Mouse (Mus musculus): ENCODE results near the gene U2surp. TPM values are rescaled to one million over a fixed set of nuclear protein-coding genes. Genes with fewer than 3 reads are reported as not detected.
A peak's percentile ranks its signal among the peaks of the same experiment; 100 is the strongest.
"Not testable (repeated sequence)": the region's sequence is repeated elsewhere in the genome, so short reads cannot be mapped to it uniquely, and the experiment has no call there.

Gene U2surp
- total and polyA plus RNA-seq, 2 experiments from 2014 or later: 30.2 to 122 TPM

DNA sequence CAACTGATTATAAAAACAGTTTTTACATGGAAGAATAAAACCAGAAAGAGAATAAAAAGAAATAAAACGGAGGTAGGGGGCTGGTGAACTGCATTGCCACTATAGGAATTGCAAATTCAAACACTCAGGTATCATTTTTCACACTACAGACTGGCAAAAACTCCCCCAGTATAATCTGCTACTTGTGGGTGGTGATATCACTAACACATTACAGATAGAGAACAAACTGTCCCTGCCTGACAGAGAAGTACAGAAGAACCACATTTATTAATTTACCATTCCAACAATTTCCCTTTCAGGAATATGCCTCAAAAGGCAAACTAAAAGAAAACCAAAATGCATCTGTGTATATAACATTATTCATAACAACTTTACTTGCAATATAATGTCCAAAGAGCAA lies 16.8 kb downstream of the U2surp start:
- peaks cover 9% of the 10 kb centered on the region; the same call in 1 of the 2 replicates for H3K36me3 ChIP-seq (ENCODE audit: insufficient read depth, low read length)
- no peak overlapping the region for H3K4me3 ChIP-seq (ENCODE audit: low read length)
- H3K4me2 ChIP-seq (ENCODE audit: low read depth, low read length): no peak overlapping the region
- H3K4me1 ChIP-seq (ENCODE audit: insufficient read depth, low read length): no peaks in the 10 kb centered on the region
- WGBS: 86% methylated on average over 1 of the region's 1 CpGs
- H3K9me3 ChIP-seq (ENCODE audit: low read length): no peaks in the 10 kb centered on the region
- DNase-seq (ENCODE audit: low spot score) (no peak), ATAC-seq (no peak)
- no peaks in the 10 kb centered on the region for H3K27me3 ChIP-seq (ENCODE audit: insufficient read depth, low read length)
- no peak overlapping the region for H3K9ac ChIP-seq (replicated peaks; ENCODE audit: low read length)
- no peak for TF ChIP-seq CTCF (IDR thresholded peaks at IDR 0.05; ENCODE audit: low read depth)
- H3K27ac ChIP-seq: no peak overlapping the region

DNA sequence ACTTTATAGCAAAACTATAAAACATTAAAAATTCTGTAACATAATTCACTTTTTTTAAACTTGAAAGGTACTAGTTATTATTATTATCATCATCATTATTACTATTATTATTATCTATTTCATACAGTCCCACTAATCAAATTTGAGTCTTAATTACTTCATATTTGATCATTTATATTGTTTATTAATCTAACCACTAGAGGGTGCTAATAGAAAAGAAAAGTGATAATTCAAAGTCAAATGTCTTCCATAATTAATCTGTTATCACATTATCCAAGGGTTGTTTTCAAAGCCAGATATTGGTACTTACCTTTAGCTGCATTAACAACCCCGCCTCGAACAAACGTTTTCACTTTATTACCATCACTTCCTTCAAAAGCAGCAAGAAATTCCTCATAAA lies 18.4 kb downstream of the U2surp start:
- TF ChIP-seq CTCF (IDR thresholded peaks at IDR 0.05; ENCODE audit: low read depth): peak; percentile 42
- Histone ChIP-seq H3K4me1 (ENCODE audit: insufficient read depth, low read length) (no peaks in the 10 kb centered on the region), H3K9me3 (ENCODE audit: low read length) (no peaks in the 10 kb centered on the region), H3K4me3 (ENCODE audit: low read length) (no peak overlapping the region), H3K27me3 (ENCODE audit: insufficient read depth, low read length) (no peaks in the 10 kb centered on the region), H3K9ac (replicated peaks; ENCODE audit: low read length) (no peak overlapping the region), H3K36me3 (ENCODE audit: insufficient read depth, low read length) (peaks cover 11% of the 10 kb centered on the region; the same call in 1 of the 2 replicates), H3K27ac (no peak overlapping the region), H3K4me2 (ENCODE audit: low read depth, low read length) (no peak overlapping the region)
- DNase-seq (ENCODE audit: low spot score) (no peak), ATAC-seq (no peak)
- WGBS: 94% methylated on average over 3 of the region's 3 CpGs

DNA sequence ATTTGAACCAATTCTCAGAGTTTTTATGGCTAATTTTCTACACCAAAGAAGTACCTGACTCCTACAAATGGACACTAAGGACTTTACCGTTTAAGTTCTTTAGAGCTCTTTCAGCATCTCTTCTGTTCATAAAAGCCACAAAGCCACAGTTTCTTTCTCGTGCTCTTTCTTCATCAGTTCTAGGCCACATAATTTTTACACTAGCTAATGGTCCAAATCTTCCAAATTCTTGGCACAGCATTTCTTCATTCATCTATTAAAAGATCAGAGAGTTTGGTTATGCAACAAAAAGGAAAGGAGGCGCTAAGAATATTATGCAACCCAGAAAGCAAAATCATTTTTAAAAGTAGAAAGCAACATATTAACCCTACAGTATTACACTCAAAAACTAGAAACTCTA lies 21.8 kb downstream of the U2surp start:
- DNase-seq (ENCODE audit: low spot score): no peak
- Histone ChIP-seq H3K27ac (no peak overlapping the region), H3K27me3 (ENCODE audit: insufficient read depth, low read length) (no peaks in the 10 kb centered on the region), H3K4me2 (ENCODE audit: low read depth, low read length) (no peak overlapping the region), H3K36me3 (ENCODE audit: insufficient read depth, low read length) (peaks cover 11% of the 10 kb centered on the region; the same call in 1 of the 2 replicates), H3K4me1 (ENCODE audit: insufficient read depth, low read length) (no peaks in the 10 kb centered on the region), H3K9me3 (ENCODE audit: low read length) (no peaks in the 10 kb centered on the region), H3K4me3 (ENCODE audit: low read length) (no peak overlapping the region), H3K9ac (replicated peaks; ENCODE audit: low read length) (no peak overlapping the region)
- no peak for TF ChIP-seq CTCF (IDR thresholded peaks at IDR 0.05; ENCODE audit: low read depth)
- no peak for ATAC-seq
- 92% methylated on average over 3 of the region's 3 CpGs for WGBS

DNA sequence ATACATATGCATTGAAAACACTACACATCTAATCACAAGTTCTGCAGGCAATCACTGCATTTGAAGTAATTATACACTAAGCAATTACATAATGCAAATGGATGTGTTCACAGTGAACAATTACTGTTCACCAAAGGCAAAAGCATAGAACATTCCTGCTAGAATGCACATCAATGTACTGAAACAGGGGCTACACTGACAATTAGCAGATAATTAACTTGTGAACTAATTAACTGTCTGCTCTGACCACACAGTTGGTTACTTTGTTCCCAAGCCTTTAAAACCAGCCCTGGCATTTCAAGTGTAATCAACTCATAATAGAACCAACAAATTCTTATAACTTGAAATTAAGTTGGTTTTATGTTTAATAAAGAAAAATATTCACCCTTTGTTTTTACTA lies 22.9 kb downstream of the U2surp start:
- H3K4me1 ChIP-seq (ENCODE audit: insufficient read depth, low read length): no peaks in the 10 kb centered on the region
- no peak overlapping the region for H3K9ac ChIP-seq (replicated peaks; ENCODE audit: low read length)
- H3K9me3 ChIP-seq (ENCODE audit: low read length): no peaks in the 10 kb centered on the region
- H3K27ac ChIP-seq: no peak overlapping the region
- H3K27me3 ChIP-seq (ENCODE audit: insufficient read depth, low read length): no peaks in the 10 kb centered on the region
- no peak overlapping the region for H3K4me2 ChIP-seq (ENCODE audit: low read depth, low read length)
- ATAC-seq: no peak
- TF ChIP-seq CTCF (IDR thresholded peaks at IDR 0.05; ENCODE audit: low read depth): no peak
- peaks cover 11% of the 10 kb centered on the region; the same call in 1 of the 2 replicates for H3K36me3 ChIP-seq (ENCODE audit: insufficient read depth, low read length)
- H3K4me3 ChIP-seq (ENCODE audit: low read length): no peak overlapping the region
- no peak for DNase-seq (ENCODE audit: low spot score)

DNA sequence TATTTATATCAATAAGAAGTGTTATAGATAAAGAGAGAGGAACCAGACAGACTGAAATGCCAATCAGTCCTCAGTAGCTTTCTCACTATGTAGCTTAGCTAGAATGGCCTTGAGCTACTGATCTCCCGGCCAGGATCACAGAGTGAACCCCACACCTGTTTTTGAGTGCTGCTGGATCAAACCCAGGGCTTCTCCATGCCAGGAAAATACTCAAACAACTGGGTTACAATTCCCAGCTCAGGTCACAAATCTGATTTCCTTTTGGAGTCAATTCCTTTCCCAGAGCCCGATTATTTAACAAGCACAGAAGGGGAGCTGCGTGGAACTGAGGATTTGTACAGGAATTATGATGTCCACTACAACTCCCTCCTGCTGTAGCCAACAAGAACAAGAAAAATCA lies 31.8 kb downstream of the U2surp start:
- ATAC-seq (no peak), DNase-seq (ENCODE audit: low spot score) (no peak)
- H3K27me3 ChIP-seq (ENCODE audit: insufficient read depth, low read length): no peaks in the 10 kb centered on the region
- no peak for TF ChIP-seq CTCF (IDR thresholded peaks at IDR 0.05; ENCODE audit: low read depth)
- no peak overlapping the region for H3K4me2 ChIP-seq (ENCODE audit: low read depth, low read length)
- H3K9ac ChIP-seq (replicated peaks; ENCODE audit: low read length): no peak overlapping the region
- no peaks in the 10 kb centered on the region for H3K4me1 ChIP-seq (ENCODE audit: insufficient read depth, low read length)
- WGBS: 95% methylated on average over 3 of the region's 3 CpGs
- no peak overlapping the region for H3K4me3 ChIP-seq (ENCODE audit: low read length)
- H3K36me3 ChIP-seq (ENCODE audit: insufficient read depth, low read length): peaks cover 39% of the 10 kb centered on the region
- no peaks in the 10 kb centered on the region for H3K9me3 ChIP-seq (ENCODE audit: low read length)
- H3K27ac ChIP-seq: no peak overlapping the region

DNA sequence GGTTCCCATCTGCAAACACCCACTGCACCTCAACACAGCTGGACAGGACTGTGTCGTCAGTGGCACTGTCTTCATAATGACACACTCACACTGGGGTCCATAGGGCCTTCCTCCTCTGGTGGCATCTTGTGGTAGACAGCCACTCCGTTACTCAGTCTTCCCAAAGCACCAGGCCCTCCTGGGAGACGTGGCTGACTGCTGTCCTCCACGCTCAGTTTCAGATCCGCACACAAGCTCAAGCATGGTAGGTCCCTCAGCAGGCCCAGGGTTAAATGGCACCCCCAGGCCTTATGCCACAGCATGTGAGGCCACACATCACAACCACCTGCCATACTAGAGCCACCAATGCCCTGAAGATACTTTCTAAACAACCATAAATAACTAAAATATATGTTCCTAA lies 33.4 kb downstream of the U2surp start:
- no peak overlapping the region for H3K4me3 ChIP-seq (ENCODE audit: low read length)
- no peak for TF ChIP-seq CTCF (IDR thresholded peaks at IDR 0.05; ENCODE audit: low read depth)
- H3K36me3 ChIP-seq (ENCODE audit: insufficient read depth, low read length): peaks cover 43% of the 10 kb centered on the region
- 90% methylated on average over 5 of the region's 5 CpGs for WGBS
- no peak overlapping the region for H3K9ac ChIP-seq (replicated peaks; ENCODE audit: low read length)
- H3K4me2 ChIP-seq (ENCODE audit: low read depth, low read length): no peak overlapping the region
- no peaks in the 10 kb centered on the region for H3K9me3 ChIP-seq (ENCODE audit: low read length)
- DNase-seq (ENCODE audit: low spot score) (no peak), ATAC-seq (no peak)
- no peak overlapping the region for H3K27ac ChIP-seq
- no peaks in the 10 kb centered on the region for H3K4me1 ChIP-seq (ENCODE audit: insufficient read depth, low read length)
- no peaks in the 10 kb centered on the region for H3K27me3 ChIP-seq (ENCODE audit: insufficient read depth, low read length)

DNA sequence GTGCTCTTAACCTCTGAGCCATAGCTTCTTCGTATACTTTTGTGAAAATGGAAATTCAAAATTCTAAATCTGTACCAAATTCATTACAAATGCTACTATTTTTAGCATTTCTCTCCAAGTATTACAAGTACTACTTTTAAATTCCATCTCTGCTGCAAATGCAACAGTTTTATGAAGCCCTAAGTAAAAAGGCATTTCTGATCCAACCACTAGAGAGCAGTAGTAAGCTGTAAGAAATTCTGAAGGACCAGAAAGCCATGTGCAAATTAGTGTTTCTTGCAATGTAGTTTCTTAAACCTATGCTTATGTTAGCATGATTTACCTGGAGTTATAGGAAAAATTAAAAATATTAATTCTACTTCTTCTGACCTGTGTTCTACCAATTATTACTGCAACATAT lies 38.9 kb downstream of the U2surp start:
- TF ChIP-seq CTCF (IDR thresholded peaks at IDR 0.05; ENCODE audit: low read depth): peak; percentile 73
- DNase-seq (ENCODE audit: low spot score): peak; percentile 81
- ATAC-seq: no peak
- H3K4me2 ChIP-seq (ENCODE audit: low read depth, low read length): no peak overlapping the region
- H3K27me3 ChIP-seq (ENCODE audit: insufficient read depth, low read length): no peaks in the 10 kb centered on the region
- H3K27ac ChIP-seq: no peak overlapping the region
- no peak overlapping the region for H3K4me3 ChIP-seq (ENCODE audit: low read length)
- peaks cover 38% of the 10 kb centered on the region for H3K36me3 ChIP-seq (ENCODE audit: insufficient read depth, low read length)
- no peak overlapping the region for H3K9ac ChIP-seq (replicated peaks; ENCODE audit: low read length)
- H3K4me1 ChIP-seq (ENCODE audit: insufficient read depth, low read length): no peaks in the 10 kb centered on the region
- 87% methylated on average over 1 of the region's 1 CpGs for WGBS
- H3K9me3 ChIP-seq (ENCODE audit: low read length): no peaks in the 10 kb centered on the region

DNA sequence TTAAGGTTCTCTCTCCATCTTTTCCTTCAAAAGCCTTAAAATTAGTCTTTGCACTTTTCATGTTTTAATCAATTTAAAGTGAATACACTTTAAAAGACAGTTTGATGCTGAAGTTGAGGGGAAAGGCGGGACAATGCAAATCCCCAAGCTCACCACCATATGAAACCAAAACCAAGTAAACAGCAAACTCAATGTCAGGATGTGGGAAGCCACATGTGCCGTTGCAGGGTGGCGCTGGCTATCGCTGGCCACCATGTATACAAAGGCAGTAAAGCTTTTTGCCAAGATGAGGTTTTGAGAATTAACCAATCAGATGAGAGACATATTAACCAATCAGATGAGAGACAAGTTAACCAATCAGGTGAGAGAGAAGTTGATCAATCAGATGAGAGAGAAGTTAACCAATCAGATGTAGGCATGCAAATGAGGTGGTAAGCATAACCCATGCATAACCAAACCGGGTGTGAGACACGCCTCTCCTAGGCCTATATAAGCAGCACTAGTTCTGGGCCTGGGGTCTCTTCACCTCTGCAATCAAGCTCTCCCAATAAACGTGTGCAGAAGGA lies 42.7 kb downstream of the U2surp start:
- not testable (repeated sequence) for H3K9ac ChIP-seq (replicated peaks; ENCODE audit: low read length); H3K4me2 ChIP-seq (ENCODE audit: low read depth, low read length); DNase-seq (ENCODE audit: low spot score); H3K9me3 ChIP-seq (ENCODE audit: low read length); H3K4me1 ChIP-seq (ENCODE audit: insufficient read depth, low read length); H3K4me3 ChIP-seq (ENCODE audit: low read length); H3K27ac ChIP-seq; H3K27me3 ChIP-seq (ENCODE audit: insufficient read depth, low read length); ATAC-seq
- WGBS: 90% methylated on average over 7 of the region's 7 CpGs
- peaks cover 33% of the 10 kb centered on the region for H3K36me3 ChIP-seq (ENCODE audit: insufficient read depth, low read length)

All from hindbrain, postnatal 0 days (tissue).